Mouse (Mus musculus) olfactory bulb, adult 2 months (tissue): ENCODE measurements around the gene Pecr.
"Not testable (repeated sequence)": the region's sequence is repeated elsewhere in the genome, so short reads cannot be mapped to it uniquely, and the experiment has no call there.

Source experiments
- CTCF ChIP-seq: fragments of 200-500 bp; IDR thresholded peaks from 2 replicates; pipeline ENCODE4 v1.5.1; 2012; ENCODE audit warnings: low read depth, mild to moderate bottlenecking, low read length, moderate library complexity; ENCODE audit not compliant: insufficient read depth
- POLR2A ChIP-seq: fragments of 200-500 bp; IDR thresholded peaks from 2 replicates; pipeline ENCODE4 v1.6.1; 2012; ENCODE audit warnings: mild to moderate bottlenecking, low read depth, low read length, moderate library complexity; ENCODE audit not compliant: insufficient read depth

DNA sequence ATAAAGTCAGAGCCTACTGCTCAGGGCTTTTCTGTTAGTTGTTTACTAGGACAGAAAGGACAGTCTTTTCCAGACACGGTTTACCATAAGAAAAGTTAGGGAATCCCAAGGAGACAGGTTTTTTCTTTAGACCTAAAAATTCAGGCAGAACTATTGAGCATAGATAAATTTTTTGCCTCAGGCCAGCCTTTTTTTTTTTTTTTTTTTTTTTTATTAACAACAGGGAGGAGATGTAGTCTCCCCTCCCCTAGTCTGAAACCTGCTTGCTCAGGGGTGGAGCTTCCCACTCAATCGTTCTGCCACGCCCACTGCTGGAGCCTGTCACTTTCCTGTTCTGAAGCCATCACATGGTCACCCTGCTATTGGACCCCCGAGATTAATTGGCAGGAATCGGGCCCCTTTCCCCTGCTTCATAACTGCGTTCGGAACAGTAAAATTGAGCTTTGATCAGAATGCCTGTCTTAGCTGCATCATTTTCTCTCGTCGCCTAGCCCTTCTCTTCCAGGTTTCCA, 35.8 kb downstream of the Pecr start:
- not testable (repeated sequence) for TF ChIP-seq CTCF, POLR2A
